Mouse (Mus musculus) cerebellum, adult 18-20 months (tissue): ENCODE measurements around the gene Zfp629.
"Not testable (repeated sequence)": the region's sequence is repeated elsewhere in the genome, so short reads cannot be mapped to it uniquely, and the experiment has no call there.

Source experiments
- DNase-seq, 2 experiments: peaks; one replicate each; pipeline ENCODE4 v3.0.0; 2021

Gene Zfp629

GRCm38 (mm10) chr7:127614891-127615843, at the start of gene Zfp629:
Zfp629 (minus strand) TSS chr7:127615797.
- DNase-seq, result peak; percentile 63 to 75

- no peak for DNase-seq
Measured at GRCm38 (mm10) chr7:127662926-127663325, 47.3 kb upstream of the Zfp629 start.

DNA sequence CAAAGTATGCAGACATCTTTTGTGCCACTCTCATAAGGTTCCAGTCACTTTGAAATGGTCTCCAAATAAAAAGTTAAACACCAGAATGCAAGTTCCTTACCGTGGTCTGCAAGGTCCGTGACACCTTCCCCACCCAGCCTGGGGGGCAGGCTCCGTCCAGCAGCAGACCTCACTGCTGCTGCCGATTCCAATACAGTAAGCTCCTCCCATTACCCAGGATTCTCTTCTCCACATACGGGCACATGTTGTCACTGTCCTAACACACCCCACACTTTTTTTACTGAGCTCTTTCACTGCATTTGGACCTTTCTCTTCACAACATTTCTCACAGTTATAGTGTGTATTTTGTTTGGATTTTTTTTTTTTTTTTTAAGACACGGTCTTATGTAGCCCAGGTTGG, 46.2 kb upstream of the Zfp629 start:
- DNase-seq, result no peak

DNA sequence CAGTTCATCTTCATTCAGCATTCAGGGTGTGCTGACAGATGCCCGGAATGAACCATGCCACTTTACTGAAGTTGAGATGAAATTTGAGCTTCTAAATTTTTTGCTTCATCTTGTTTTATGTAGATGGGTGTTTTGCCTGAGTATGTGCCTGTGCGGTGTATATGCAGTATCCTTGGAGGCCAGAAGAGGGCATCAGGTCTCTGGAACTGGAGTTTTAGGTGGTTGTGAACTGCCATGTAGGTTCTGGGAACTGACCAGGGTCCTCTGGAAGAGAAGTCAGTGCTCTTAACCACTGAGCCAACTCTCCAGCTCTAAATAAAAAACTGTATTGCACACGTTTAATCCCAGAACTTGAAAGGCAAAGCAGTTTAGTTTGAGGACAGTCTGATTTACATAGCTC, 45.3 kb upstream of the Zfp629 start:
- no peak for DNase-seq

- DNase-seq, result peak; percentile 34 to 61
Measured at GRCm38 (mm10) chr7:127656946-127657345, 41.3 kb upstream of the Zfp629 start.

GRCm38 (mm10) chr7:127654318-127654717, 38.7 kb upstream of the Zfp629 start:
- DNase-seq, result no peak

- no peak for DNase-seq
Measured at GRCm38 (mm10) chr7:127652050-127652449, 36.5 kb upstream of the Zfp629 start.

GRCm38 (mm10) chr7:127651624-127652023, 36.0 kb upstream of the Zfp629 start:
- DNase-seq, result no peak

- DNase-seq, result no peak
Measured at GRCm38 (mm10) chr7:127649206-127649605, 33.6 kb upstream of the Zfp629 start.

- no peak for DNase-seq
Measured at GRCm38 (mm10) chr7:127648516-127649201, 33.1 kb upstream of the Zfp629 start.

GRCm38 (mm10) chr7:127647576-127647975, 32.0 kb upstream of the Zfp629 start:
- not testable (repeated sequence) for DNase-seq

DNA sequence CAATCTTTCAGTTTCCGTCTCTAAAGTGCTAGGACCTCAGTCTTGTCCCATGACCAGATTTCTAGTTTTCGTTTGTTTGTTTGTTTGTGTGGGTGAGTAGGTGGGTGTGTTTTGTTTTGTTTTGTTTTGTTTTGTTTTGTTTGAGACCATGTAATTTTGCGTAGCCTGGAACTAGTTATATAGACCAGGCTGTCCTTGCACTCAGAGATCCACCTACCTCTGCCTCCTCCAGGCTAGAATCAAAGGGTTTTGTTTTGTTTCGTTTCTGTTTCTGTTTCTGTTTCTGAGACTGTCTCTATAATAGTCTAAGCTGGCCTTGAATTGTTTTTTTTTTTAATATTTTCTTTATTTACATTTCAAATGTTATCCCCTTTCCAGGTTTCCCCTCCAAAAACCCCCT, 30.8 kb upstream of the Zfp629 start:
- DNase-seq, result no peak

DNA sequence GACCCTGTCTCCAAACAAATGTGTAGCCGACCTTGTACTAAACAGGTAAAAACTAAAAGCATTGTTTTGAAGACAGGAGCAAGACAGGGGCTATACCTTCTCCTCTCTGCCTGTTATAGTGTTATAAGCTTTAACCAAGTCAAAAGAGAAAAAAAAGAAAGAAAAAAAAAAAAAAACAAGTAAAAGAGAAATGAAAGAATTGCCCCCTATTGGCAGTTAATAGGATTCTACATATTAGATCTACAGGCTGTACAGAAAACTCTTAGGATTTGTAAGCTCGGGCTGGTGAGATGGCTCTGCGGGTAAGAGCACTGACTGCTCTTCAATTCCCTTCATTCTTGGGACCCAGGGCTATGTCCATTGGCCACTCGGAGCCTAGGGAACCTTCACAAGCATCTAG, 26.7 kb upstream of the Zfp629 start:
- no peak for DNase-seq

DNA sequence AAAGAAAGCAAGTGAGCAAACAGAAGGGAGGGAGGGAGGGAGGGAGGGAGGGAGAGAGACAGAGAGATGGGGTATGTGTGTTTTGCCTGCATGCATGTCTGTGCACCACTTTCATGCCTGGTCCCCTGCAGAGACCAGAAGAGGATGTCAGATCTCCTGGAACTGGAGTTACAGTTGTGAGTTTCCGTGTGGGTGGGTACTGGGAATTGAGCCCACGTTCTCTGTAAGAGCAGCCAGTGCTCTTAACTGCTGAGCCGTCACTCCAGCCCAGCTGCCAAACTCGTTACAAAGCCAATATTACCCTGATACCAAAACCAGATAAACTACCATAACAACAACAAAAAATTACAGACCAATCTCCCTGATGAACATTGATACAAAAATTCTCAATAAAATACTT, 25.7 kb upstream of the Zfp629 start:
- DNase-seq, result no peak

DNA sequence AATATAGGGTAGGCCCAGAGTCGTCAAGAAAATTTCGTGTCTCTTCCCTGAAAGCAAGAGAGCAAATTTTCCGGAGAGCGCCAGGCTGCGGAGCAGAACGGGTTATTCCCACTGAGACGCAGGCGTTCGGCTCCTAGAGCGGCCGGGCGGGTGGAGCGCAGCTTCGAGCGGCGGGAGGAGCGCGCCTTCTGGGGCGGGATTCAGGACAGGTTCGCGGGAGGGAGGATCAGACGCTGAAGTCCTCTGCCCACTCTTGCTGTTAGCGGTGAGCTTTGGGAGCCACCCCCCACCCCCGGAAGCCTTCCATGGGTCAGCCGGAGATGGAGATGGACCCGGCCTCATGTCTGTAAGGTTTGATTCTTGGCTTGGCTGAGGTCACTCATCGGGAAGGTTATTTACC, 21.4 kb upstream of the Zfp629 start:
- DNase-seq, result peak; percentile 85 to 88

GRCm38 (mm10) chr7:127631416-127631815, 15.8 kb upstream of the Zfp629 start:
- DNase-seq, result no peak

GRCm38 (mm10) chr7:127628646-127629045, 13.0 kb upstream of the Zfp629 start:
- no peak for DNase-seq

DNA sequence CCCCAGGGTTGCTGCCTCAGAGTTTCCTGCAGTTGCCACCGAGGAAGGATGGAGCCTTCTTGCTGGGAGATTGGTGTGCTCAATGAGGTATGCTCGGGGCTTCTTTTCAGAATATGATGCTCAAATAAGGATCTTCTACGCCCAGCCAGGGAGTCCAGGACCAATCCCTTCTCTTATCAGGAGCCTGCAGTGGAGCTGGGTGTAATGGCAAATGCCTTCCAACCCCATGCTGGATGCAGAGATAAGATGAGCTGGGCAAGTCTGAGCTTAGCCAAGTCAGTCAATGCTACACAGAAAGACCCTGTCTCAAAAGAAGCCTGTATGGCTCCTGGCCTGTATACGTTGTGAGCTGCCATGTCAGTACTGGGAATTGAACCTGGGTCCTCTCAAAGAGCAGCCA, 10.9 kb upstream of the Zfp629 start:
- DNase-seq, result no peak

GRCm38 (mm10) chr7:127626039-127626438, 10.4 kb upstream of the Zfp629 start:
- DNase-seq, result no peak

GRCm38 (mm10) chr7:127618402-127618801, 2.8 kb upstream of the Zfp629 start:
- not testable (repeated sequence) for DNase-seq

- no peak for DNase-seq
Measured at GRCm38 (mm10) chr7:127617962-127618361, 2.4 kb upstream of the Zfp629 start.

DNA sequence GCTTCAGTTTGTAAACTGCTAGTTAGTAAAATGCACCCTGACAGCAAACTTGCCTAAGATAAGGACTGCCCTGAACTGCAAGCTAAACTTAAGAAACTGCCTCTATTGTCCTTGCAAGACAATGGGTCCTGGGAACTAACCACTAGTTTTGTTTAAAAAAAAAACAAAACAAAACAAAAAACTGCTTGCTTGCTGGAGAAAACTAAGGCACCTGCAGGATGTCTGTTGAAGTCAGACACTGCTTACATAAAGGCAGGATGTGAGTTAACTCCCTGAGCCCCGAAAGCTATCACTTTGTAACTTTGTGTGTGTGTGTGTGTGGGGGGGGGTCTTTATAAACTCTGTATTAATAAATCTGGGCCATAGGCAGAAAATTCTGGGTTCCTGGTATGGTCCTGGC, 1.3 kb upstream of the Zfp629 start:
- no peak for DNase-seq

- no peak for DNase-seq
Measured at GRCm38 (mm10) chr7:127616336-127616735, 739 bp upstream of the Zfp629 start.

- peak in 1 of 2 experiments; percentile 32 for DNase-seq
Measured at GRCm38 (mm10) chr7:127614511-127614890, 1.1 kb downstream of the Zfp629 start.
